Mouse (Mus musculus): ENCODE measurements around the gene Fthl17a. TPM values are rescaled to one million over a fixed set of nuclear protein-coding genes. Genes with fewer than 3 reads are reported as not detected.

The Fthl17a gene
- 0.07 TPM in 1 of 2 replicates, not detected in the other for polyA plus RNA-seq (2012; rRNA removed)

DNA sequence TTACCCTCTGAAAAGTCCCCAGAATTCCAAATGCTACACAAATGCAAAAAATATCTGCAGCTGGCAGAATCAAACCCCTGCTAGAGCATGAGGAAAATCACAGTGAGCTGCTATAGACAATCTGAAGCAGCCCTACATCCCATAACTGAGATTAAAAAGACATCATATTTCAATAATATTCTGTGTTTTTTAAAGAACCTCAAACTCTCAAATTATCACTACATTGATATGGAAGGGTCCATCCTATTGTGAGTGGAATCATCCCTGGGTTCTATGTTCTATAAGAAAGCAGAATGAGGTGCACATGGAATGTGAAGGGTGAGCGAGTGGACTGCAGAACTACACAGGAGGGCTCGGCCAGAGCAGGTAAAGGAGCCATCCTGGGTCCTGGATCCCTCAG, at the start of gene Fthl17a:
Gene Fthl17a, plus strand, starts transcription at position 301 of the 400 bp plus-strand sequence.

Data from central nervous system, embryonic 18 days (tissue).